Mouse (Mus musculus) limb, embryonic 13.5 days (tissue): ENCODE results near the gene Tmem37. TPM values are rescaled to one million over a fixed set of nuclear protein-coding genes. Genes with fewer than 3 reads are reported as not detected.

Experiments
- ATAC-seq: fragments of 200-750 bp; cut with Nextera tagmentation; 2 replicates; pipeline ENCODE4 v1.8.0; 2017; ENCODE audit warnings: low read depth, moderate number of reproducible peaks, moderate TSS enrichment; ENCODE audit not compliant: low FRiP score
- H3K27ac ChIP-seq: fragments of 300-500 bp; sonication (generic); 2 replicates; pipeline ENCODE4 v1.5.1; 2015; ENCODE audit warnings: inconsistent platforms, mild to moderate bottlenecking, moderate library complexity
- H3K27me3 ChIP-seq: fragments of 300-500 bp; sonication (generic); 2 replicates; pipeline ENCODE4 v1.6.1; 2015; ENCODE audit warnings: mild to moderate bottlenecking, inconsistent platforms
- H3K36me3 ChIP-seq: fragments of 300-500 bp; sonication (generic); 2 replicates; pipeline ENCODE4 v1.6.1; 2015; ENCODE audit warnings: inconsistent platforms, mild to moderate bottlenecking, moderate library complexity
- H3K4me1 ChIP-seq: fragments of 300-500 bp; sonication (generic); 2 replicates; pipeline ENCODE4 v1.6.1; 2015; ENCODE audit warnings: inconsistent platforms
- H3K4me2 ChIP-seq: fragments of 300-500 bp; sonication (generic); replicated peaks from 2 replicates; pipeline ENCODE4 v1.6.1; 2015; ENCODE audit warnings: inconsistent platforms, mild to moderate bottlenecking, moderate library complexity
- H3K4me3 ChIP-seq: fragments of 300-500 bp; sonication (generic); 2 replicates; pipeline ENCODE4 v1.5.1; 2015; ENCODE audit warnings: moderate library complexity, mild to moderate bottlenecking, inconsistent platforms
- H3K9ac ChIP-seq: fragments of 300-500 bp; sonication (generic); 2 replicates; pipeline ENCODE4 v1.6.1; 2015; ENCODE audit warnings: mild to moderate bottlenecking, inconsistent platforms
- H3K9me3 ChIP-seq: fragments of 300-500 bp; sonication (generic); 2 replicates; pipeline ENCODE4 v1.6.1; 2016; ENCODE audit warnings: inconsistent platforms
- WGBS: fragments of 180-500 bp; shearing (Covaris S2); methylation state at CpG from one replicate; pipeline ENCODE4 v1.1.7; 2015; 5-methylcytosine and 5-hydroxymethylcytosine counted together
- polyA plus RNA-seq: library from polyadenylated mRNA; unstranded; fragments of >200 nt; fragmentation: Nextera tagmentation; extraction: Ambion mirVana; gene quantifications from 2 replicates; pipeline ENCODE4 v1.2.1, GENCODE M21; 2015

Tmem37 gene
- polyA plus RNA-seq, 1 experiment from 2014 or later: 6.7 TPM

- no peaks in the 10 kb centered on the region for H3K27me3 ChIP-seq
- no peak for ATAC-seq
- H3K9me3 ChIP-seq: no peaks in the 10 kb centered on the region
- H3K36me3 ChIP-seq: no peaks in the 10 kb centered on the region
- WGBS: 51% methylated on average over 10 of the region's 10 CpGs
- H3K27ac ChIP-seq: no peak overlapping the region
- H3K9ac ChIP-seq: no peak overlapping the region
- H3K4me3 ChIP-seq: no peak overlapping the region
- H3K4me1 ChIP-seq: peaks cover 15% of the 10 kb centered on the region
- no peak overlapping the region for H3K4me2 ChIP-seq
Measured at GRCm38 (mm10) chr1:120024331-120025049, 49.4 kb downstream of the Tmem37 start.

- no peak overlapping the region for H3K9ac ChIP-seq
- no peak overlapping the region for H3K4me2 ChIP-seq
- H3K4me3 ChIP-seq: no peak overlapping the region
- H3K4me1 ChIP-seq: peaks cover 12% of the 10 kb centered on the region
- 87% methylated on average over 17 of the region's 17 CpGs for WGBS
- H3K27me3 ChIP-seq: no peaks in the 10 kb centered on the region
- H3K27ac ChIP-seq: no peak overlapping the region
- no peaks in the 10 kb centered on the region for H3K36me3 ChIP-seq
- no peak for ATAC-seq
- H3K9me3 ChIP-seq: no peaks in the 10 kb centered on the region
Measured at GRCm38 (mm10) chr1:120021951-120022350, 51.9 kb downstream of the Tmem37 start.

GRCm38 (mm10) chr1:120020322-120020897 lies 53.5 kb downstream of the Tmem37 start:
- peaks cover 12% of the 10 kb centered on the region for H3K4me1 ChIP-seq
- no peak overlapping the region for H3K27ac ChIP-seq
- no peak overlapping the region for H3K4me2 ChIP-seq
- H3K4me3 ChIP-seq: no peak overlapping the region
- no peaks in the 10 kb centered on the region for H3K36me3 ChIP-seq
- ATAC-seq: no peak
- H3K9ac ChIP-seq: no peak overlapping the region
- H3K27me3 ChIP-seq: no peaks in the 10 kb centered on the region
- H3K9me3 ChIP-seq: no peaks in the 10 kb centered on the region
- WGBS: 70% methylated on average over 7 of the region's 7 CpGs

- Histone ChIP-seq H3K4me3 (no peak overlapping the region), H3K27me3 (no peaks in the 10 kb centered on the region), H3K4me1 (peaks cover 7% of the 10 kb centered on the region; the same call in 1 of the 2 replicates), H3K9me3 (no peaks in the 10 kb centered on the region), H3K36me3 (no peaks in the 10 kb centered on the region), H3K9ac (no peak overlapping the region), H3K4me2 (no peak overlapping the region), H3K27ac (no peak overlapping the region)
- WGBS: 94% methylated on average over 12 of the region's 12 CpGs
- ATAC-seq: no peak
Measured at GRCm38 (mm10) chr1:120019428-120019827, 54.4 kb downstream of the Tmem37 start.

- Histone ChIP-seq H3K9ac (no peak overlapping the region), H3K27me3 (no peaks in the 10 kb centered on the region), H3K27ac (no peak overlapping the region), H3K4me2 (no peak overlapping the region), H3K4me1 (peaks cover 2% of the 10 kb centered on the region; the same call in 1 of the 2 replicates), H3K36me3 (no peaks in the 10 kb centered on the region), H3K9me3 (no peaks in the 10 kb centered on the region), H3K4me3 (no peak overlapping the region)
- ATAC-seq: no peak
- 67% methylated on average over 3 of the region's 3 CpGs for WGBS
Measured at GRCm38 (mm10) chr1:120018900-120019299, 55.0 kb downstream of the Tmem37 start.

Other genes starting within 250 kb of the Tmem37 start
- gene Ptpn4, start 236.5 kb downstream of the Tmem37 start, polyA plus RNA-seq: 3.9 and 5.0 TPM in 2 replicates
- 8.1 and 8.7 TPM in 2 replicates for gene Tmem177, start 160.9 kb downstream of the Tmem37 start, polyA plus RNA-seq
- gene Cfap221, start 76.8 kb downstream of the Tmem37 start, polyA plus RNA-seq: 0.09 TPM in 1 of 2 replicates, not detected in the other
- gene Sctr, start 67.2 kb downstream of the Tmem37 start, polyA plus RNA-seq: 0.20 and 0.27 TPM in 2 replicates
- gene Dbi, start 47.0 kb upstream of the Tmem37 start, polyA plus RNA-seq: 605 and 606 TPM in 2 replicates
- 18.9 and 20.9 TPM in 2 replicates for gene 3110009E18Rik, start 47.1 kb upstream of the Tmem37 start, polyA plus RNA-seq
- 5.1 and 5.6 TPM in 2 replicates for gene Steap3, start 198.6 kb upstream of the Tmem37 start, polyA plus RNA-seq